Mouse (Mus musculus) small intestine, adult 2 months (tissue): ENCODE results near the gene Zyg11a.

Experiments used
- CTCF ChIP-seq: fragments of 200-500 bp; IDR thresholded peaks from 2 replicates; pipeline ENCODE4 v1.5.1; 2012; ENCODE audit warnings: low read depth, mild to moderate bottlenecking, control low read depth, inconsistent platforms, low read length, moderate library complexity, mixed read lengths; ENCODE audit not compliant: insufficient replicate concordance, insufficient read length; ENCODE audit errors: extremely low read depth
- POLR2A ChIP-seq: fragments of 200-500 bp; IDR thresholded peaks from 2 replicates; pipeline ENCODE4 v1.6.1; 2012; ENCODE audit warnings: low read depth, mild to moderate bottlenecking, control low read depth, inconsistent platforms, low read length, moderate library complexity

DNA sequence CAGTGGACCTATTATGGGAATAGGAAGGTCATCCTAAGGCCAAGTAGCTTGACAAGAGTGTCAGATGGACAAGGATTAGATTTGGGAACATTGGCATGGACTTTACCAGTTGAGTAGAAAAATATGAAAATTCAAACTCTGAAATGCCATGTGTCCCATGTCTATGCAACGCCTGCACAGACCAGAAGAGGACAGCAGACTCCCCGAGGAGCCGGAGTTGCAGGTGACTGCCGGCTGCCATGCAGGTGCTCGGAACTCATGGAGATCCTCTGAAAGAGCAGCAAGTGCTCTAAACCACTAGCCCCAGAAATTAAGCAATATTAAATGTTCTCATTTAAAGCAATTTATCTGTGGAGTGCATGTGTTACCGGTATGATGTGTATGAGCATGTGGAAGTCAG, 35.5 kb upstream of the Zyg11a start:
- TF ChIP-seq CTCF: peak; percentile 39; the same call in 1 of the 2 replicates
- no peak for TF ChIP-seq POLR2A
